Mouse (Mus musculus) embryonic facial prominence, embryonic 11.5 days (tissue): Measurements from ENCODE around the gene Adh1. TPM values are rescaled to one million over a fixed set of nuclear protein-coding genes. Genes with fewer than 3 reads are reported as not detected.

Source experiments
- ATAC-seq: fragments of 200-750 bp; cut with Nextera tagmentation; replicated peaks from 2 replicates; pipeline ENCODE4 v1.8.0; 2017; ENCODE audit warnings: low read depth; ENCODE audit not compliant: insufficient number of reproducible peaks, low FRiP score, low TSS enrichment
- DNase-seq: peaks from one replicate; pipeline ENCODE4 v3.0.0-alpha.2; 2015; ENCODE audit warnings: low spot score
- H3K27ac ChIP-seq: fragments of 300-500 bp; sonication (generic); replicated peaks from 2 replicates; pipeline ENCODE4 v1.5.1; 2014; ENCODE audit warnings: mild to moderate bottlenecking, low read depth, low read length, control low read depth
- H3K27me3 ChIP-seq: fragments of 300-500 bp; sonication (generic); 2 replicates; pipeline ENCODE4 v1.6.1; 2014; ENCODE audit warnings: mild to moderate bottlenecking, low read length, moderate library complexity, mixed read lengths; ENCODE audit not compliant: control insufficient read depth, insufficient read depth
- H3K36me3 ChIP-seq: fragments of 300-500 bp; sonication (generic); replicated peaks from 2 replicates; pipeline ENCODE4 v1.6.1; 2014; ENCODE audit warnings: low read depth, mild to moderate bottlenecking, low read length, moderate library complexity, mixed read lengths; ENCODE audit not compliant: control insufficient read depth, insufficient read depth
- H3K4me1 ChIP-seq: fragments of 300-500 bp; sonication (generic); 2 replicates; pipeline ENCODE4 v1.6.1; 2014; ENCODE audit warnings: low read length, mixed read lengths; ENCODE audit not compliant: control insufficient read depth, insufficient read depth
- H3K4me2 ChIP-seq: fragments of 300-500 bp; sonication (generic); 2 replicates; pipeline ENCODE4 v1.6.1; 2014; ENCODE audit warnings: low read depth, mild to moderate bottlenecking, control low read depth, low read length, moderate library complexity
- H3K4me3 ChIP-seq: fragments of 300-500 bp; sonication (generic); 2 replicates; pipeline ENCODE4 v1.5.1; 2014; ENCODE audit warnings: low read depth, low read length, control low read depth
- H3K9ac ChIP-seq: fragments of 300-500 bp; sonication (generic); replicated peaks from 2 replicates; pipeline ENCODE4 v1.6.1; 2014; ENCODE audit warnings: mild to moderate bottlenecking, control low read depth, low read length
- H3K9me3 ChIP-seq: fragments of 300-500 bp; sonication (generic); replicated peaks from 2 replicates; pipeline ENCODE4 v1.6.1; 2016; ENCODE audit warnings: mild to moderate bottlenecking, low read length, inconsistent platforms, mixed read lengths; ENCODE audit not compliant: control insufficient read depth
- WGBS: fragments of 180-500 bp; shearing (Covaris S2); extraction: QIAGEN DNeasy Blood & Tissue Kit; methylation state at CpG from one replicate; pipeline ENCODE4 v1.1.7; 2014; 5-methylcytosine and 5-hydroxymethylcytosine counted together
- polyA plus RNA-seq: library from polyadenylated mRNA; unstranded; fragments of >200 nt; fragmentation: Nextera tagmentation; extraction: Ambion mirVana; gene quantifications from 2 replicates; pipeline ENCODE4 v1.2.1, GENCODE M21; 2014

The Adh1 gene
- polyA plus RNA-seq, 1 experiment from 2014 or later: not detected

- H3K4me2 ChIP-seq: no peak overlapping the region
- no peak overlapping the region for H3K4me3 ChIP-seq
- H3K27ac ChIP-seq: no peak overlapping the region
- no peaks in the 10 kb centered on the region for H3K27me3 ChIP-seq
- no peak overlapping the region for H3K9ac ChIP-seq
- DNase-seq (no peak), ATAC-seq (no peak)
- H3K36me3 ChIP-seq: no peaks in the 10 kb centered on the region
- H3K9me3 ChIP-seq: no peaks in the 10 kb centered on the region
- H3K4me1 ChIP-seq: no peaks in the 10 kb centered on the region
- 78% methylated on average over 6 of the region's 6 CpGs for WGBS
Measured at GRCm38 (mm10) chr3:138311015-138311414, 50.2 kb downstream of the Adh1 start.

DNA sequence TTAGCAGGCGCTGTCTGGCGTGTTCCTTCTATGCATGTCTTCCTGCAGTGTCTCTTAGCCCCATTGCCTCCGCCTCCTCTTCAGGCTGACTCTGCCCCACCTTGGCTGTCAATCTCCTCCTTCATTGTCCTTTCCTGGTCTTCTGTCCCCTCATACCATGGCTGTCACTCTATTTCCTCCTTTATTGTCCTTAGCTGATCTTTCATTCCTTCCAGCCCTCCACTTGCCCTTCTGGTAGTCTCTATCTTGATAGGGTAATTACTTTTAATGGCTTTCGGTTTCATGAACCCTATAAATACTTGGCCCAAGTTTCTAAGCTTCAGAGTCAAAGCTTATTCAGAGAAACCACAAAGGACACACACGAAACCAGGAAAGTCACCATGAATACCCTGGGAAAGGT, 52.2 kb downstream of the Adh1 start, which contains the start of gene Adh6a:
TSS of gene Adh6a (plus strand) at position 322 of the 400 bp plus-strand sequence.
- WGBS: 84% methylated on average over 5 of the region's 5 CpGs

DNA sequence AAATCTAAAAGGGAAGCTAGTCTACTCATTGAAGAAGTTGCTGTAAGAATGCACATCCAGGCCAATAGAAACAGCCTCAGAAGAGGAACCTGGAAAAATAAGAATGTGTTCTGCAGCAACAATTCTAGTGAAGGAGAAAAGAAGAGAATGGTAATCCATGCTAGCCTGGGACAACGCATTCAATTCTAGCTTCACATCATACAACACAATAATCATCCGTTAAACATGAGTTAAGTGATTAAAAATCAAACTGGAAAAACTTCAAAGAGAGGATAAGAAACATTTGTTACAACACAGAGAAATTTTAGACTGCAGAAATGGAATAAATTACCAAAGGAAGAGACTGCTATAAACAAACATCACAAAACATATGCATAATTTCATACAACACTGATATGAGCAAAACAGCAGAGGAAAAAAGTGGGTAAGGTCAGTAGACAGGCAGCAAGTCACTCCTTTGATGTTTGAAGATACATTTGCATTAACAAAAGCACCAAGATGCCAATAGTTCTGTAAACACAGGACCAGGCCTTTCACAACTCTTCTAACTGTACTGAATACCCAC, 56.2 kb downstream of the Adh1 start:
- ATAC-seq: no peak
- no peak overlapping the region for H3K4me3 ChIP-seq
- H3K4me1 ChIP-seq: no peaks in the 10 kb centered on the region
- DNase-seq: no peak
- no peaks in the 10 kb centered on the region for H3K36me3 ChIP-seq
- 76% methylated on average over 2 of the region's 2 CpGs for WGBS
- no peak overlapping the region for H3K27ac ChIP-seq
- H3K9me3 ChIP-seq: no peaks in the 10 kb centered on the region
- no peak overlapping the region for H3K9ac ChIP-seq
- H3K4me2 ChIP-seq: no peak overlapping the region
- H3K27me3 ChIP-seq: no peaks in the 10 kb centered on the region

More for the DNA sequence above, 52.2 kb downstream of the Adh1 start, which contains the start of gene Adh6a:
- Histone ChIP-seq H3K4me3 (no peak within 1 kb of the TSS), H3K9ac (no peak within 1 kb of the TSS), H3K27ac (no peak within 1 kb of the TSS), H3K27me3 (no peaks in the 10 kb centered on the region), H3K4me2 (no peak within 1 kb of the TSS), H3K4me1 (no peaks in the 10 kb centered on the region), H3K9me3 (no peaks in the 10 kb centered on the region), H3K36me3 (no peaks in the 10 kb centered on the region)
- ATAC-seq: no peak
- no peak for DNase-seq

GRCm38 (mm10) chr3:138325001-138325400, 64.2 kb downstream of the Adh1 start:
- Histone ChIP-seq H3K4me1 (no peaks in the 10 kb centered on the region), H3K36me3 (no peaks in the 10 kb centered on the region), H3K9me3 (no peaks in the 10 kb centered on the region), H3K9ac (no peak overlapping the region), H3K27me3 (no peaks in the 10 kb centered on the region), H3K27ac (no peak overlapping the region), H3K4me2 (no peak overlapping the region), H3K4me3 (no peak overlapping the region)
- no peak for DNase-seq
- WGBS: 94% methylated on average over 17 of the region's 17 CpGs
- no peak for ATAC-seq

DNA sequence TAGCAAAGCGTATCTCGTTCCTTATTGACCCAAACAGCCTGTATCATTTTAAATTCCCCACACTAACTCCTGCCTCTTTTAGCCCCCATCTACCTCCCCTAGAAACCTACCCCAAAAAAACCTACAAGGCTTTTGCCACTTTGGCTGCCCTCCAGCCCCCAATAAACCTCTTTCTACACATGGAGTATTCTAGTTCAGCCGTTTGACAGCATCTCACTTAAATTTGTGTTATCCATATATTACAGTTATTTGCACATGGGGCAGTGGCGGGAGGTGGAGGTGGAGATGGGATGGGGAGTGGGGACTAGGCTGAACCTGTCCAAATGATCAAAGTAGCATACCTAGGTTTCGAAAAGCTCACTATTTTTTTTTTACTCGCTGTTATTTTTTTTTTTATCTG, 64.7 kb downstream of the Adh1 start:
- WGBS: 87% methylated on average over 6 of the region's 6 CpGs
- Histone ChIP-seq H3K4me3 (no peak overlapping the region), H3K4me1 (no peaks in the 10 kb centered on the region), H3K9me3 (no peaks in the 10 kb centered on the region), H3K27me3 (no peaks in the 10 kb centered on the region), H3K9ac (no peak overlapping the region), H3K4me2 (no peak overlapping the region), H3K36me3 (no peaks in the 10 kb centered on the region), H3K27ac (no peak overlapping the region)
- no peak for ATAC-seq
- no peak for DNase-seq

DNA sequence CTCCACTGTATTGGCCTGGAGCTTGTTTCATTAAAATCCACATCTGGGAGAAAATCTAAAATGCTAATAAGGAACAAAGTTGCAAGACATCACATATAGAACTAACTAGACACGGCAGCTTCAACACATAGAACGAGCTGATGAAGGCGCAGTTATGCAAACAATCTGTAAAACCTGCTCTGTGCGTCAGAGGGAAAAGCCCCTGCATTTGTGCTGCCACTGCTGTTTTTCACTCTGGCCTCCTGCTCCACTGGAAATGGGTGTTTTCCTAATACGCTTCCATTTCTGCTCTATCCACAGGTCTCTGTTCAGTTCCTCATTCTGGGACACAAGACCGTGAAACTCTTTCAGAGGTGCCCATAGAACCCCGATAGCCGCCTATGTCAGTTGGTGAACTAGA, 73.1 kb downstream of the Adh1 start:
- Histone ChIP-seq H3K4me2 (no peak overlapping the region), H3K4me3 (no peak overlapping the region), H3K4me1 (no peaks in the 10 kb centered on the region), H3K9ac (no peak overlapping the region), H3K9me3 (no peaks in the 10 kb centered on the region), H3K36me3 (no peaks in the 10 kb centered on the region), H3K27me3 (no peaks in the 10 kb centered on the region), H3K27ac (no peak overlapping the region)
- WGBS: 83% methylated on average over 8 of the region's 8 CpGs
- DNase-seq (no peak), ATAC-seq (no peak)

GRCm38 (mm10) chr3:138334320-138334719, 73.5 kb downstream of the Adh1 start:
- no peaks in the 10 kb centered on the region for H3K4me1 ChIP-seq
- ATAC-seq (no peak), DNase-seq (no peak)
- H3K4me2 ChIP-seq: no peak overlapping the region
- no peak overlapping the region for H3K9ac ChIP-seq
- no peak overlapping the region for H3K27ac ChIP-seq
- no peaks in the 10 kb centered on the region for H3K9me3 ChIP-seq
- H3K4me3 ChIP-seq: no peak overlapping the region
- WGBS: 86% methylated on average over 4 of the region's 4 CpGs
- H3K36me3 ChIP-seq: no peaks in the 10 kb centered on the region
- no peaks in the 10 kb centered on the region for H3K27me3 ChIP-seq

- H3K4me1 ChIP-seq: no peaks in the 10 kb centered on the region
- 90% methylated on average over 1 of the region's 1 CpGs for WGBS
- no peak overlapping the region for H3K27ac ChIP-seq
- ATAC-seq: no peak
- DNase-seq: no peak
- no peaks in the 10 kb centered on the region for H3K36me3 ChIP-seq
- no peak overlapping the region for H3K4me2 ChIP-seq
- H3K9ac ChIP-seq: no peak overlapping the region
- H3K4me3 ChIP-seq: no peak overlapping the region
- no peaks in the 10 kb centered on the region for H3K27me3 ChIP-seq
- no peaks in the 10 kb centered on the region for H3K9me3 ChIP-seq
Measured at GRCm38 (mm10) chr3:138335566-138335965, 74.8 kb downstream of the Adh1 start.
